Mouse (Mus musculus) 3134 (cell line): ENCODE measurements around the gene Mrgprd.

ENCODE experiments used
- DNase-seq: peaks from one replicate; pipeline ENCODE4 v3.0.0-alpha.2; 2011; ENCODE audit warnings: low spot score; ENCODE audit not compliant: insufficient read length; ENCODE audit errors: extremely low read depth

Mrgprd gene

GRCm38 (mm10) chr7:145302488-145303285 is 11.9 kb upstream of the Mrgprd start:
- peak; percentile 90 for DNase-seq

DNA sequence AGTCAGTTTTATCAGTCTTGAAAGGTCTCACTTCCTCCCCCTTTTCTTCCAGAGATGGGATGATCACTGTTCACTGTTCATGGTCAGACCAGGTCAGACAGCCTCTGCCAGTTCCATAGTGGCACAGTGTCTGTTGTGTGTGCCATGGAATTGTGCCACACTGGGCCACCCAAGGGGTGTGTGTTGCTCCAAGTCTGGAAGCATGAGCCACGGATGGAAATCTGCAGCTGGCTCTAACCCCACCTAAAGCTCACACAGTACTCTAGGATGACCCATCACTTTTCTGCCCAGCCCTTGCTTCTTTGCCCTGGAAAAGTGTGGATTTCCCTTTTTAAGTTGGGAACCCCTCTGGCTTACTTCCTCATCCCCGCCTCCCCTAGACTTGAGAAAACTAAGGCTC is 10.5 kb upstream of the Mrgprd start:
- no peak for DNase-seq

- DNase-seq, result no peak
Measured at GRCm38 (mm10) chr7:145307636-145308035, 7.0 kb upstream of the Mrgprd start.

DNA sequence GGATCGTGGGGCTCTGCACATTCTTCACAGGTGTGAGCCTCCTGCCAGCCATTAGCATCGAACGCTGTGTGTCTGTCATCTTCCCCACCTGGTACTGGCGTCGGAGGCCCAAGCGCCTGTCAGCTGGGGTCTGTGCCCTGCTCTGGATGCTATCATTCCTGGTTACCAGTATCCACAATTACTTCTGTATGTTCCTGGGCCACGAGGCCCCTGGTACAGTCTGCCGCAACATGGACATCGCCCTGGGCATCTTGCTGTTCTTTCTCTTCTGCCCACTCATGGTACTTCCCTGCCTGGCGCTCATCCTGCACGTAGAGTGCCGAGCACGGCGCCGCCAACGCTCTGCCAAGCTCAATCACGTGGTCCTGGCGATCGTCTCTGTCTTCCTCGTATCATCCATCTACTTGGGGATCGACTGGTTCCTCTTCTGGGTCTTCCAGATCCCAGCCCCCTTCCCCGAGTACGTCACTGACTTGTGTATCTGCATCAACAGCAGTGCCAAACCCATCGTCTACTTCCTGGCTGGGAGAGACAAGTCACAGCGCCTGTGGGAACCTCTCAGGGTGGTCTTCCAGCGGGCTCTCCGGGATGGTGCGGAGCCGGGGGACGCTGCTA is 6.5 kb upstream of the Mrgprd start:
- DNase-seq, result peak; percentile 35

- peak; percentile 83 for DNase-seq
Measured at GRCm38 (mm10) chr7:145308866-145309265, 5.8 kb upstream of the Mrgprd start.

DNA sequence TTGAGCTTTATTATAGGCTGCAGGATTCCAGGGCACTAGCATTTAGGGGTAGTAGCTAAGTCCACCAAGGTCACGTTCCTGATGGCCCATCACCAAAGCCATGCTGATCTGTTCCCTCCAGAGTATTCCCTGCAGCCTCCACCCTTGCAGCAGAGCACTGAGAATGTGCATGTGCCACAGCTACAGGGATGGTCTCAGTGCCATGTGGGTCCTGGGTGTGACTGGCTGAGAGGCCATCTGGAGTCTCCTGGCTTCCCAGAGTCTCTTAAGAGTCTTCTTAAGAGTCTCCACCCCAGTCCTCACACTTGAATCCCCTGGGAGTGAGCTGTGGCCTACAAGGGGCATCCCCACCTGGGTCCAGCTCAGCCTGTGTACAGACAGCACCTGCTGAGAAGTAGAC is 4.8 kb upstream of the Mrgprd start:
- DNase-seq, result no peak

DNA sequence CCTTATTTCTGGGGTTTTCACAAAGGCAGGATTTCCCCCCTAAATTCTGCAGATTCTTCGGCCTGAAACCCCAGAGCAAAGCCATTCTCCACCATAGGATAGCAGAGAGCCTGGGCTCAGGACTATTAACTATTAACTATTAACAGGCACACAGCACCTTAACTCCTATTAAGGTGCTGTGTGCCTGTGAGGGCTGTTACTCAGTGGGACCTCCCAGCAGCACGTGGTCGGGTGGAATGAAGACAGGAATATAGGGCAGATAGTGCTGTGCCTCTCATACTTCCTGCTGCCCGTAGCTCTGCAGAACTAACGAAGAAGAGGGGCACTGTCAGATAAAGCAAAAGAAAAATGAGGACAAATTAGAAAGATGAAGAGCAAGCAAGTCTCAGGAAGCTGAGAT is 4.1 kb upstream of the Mrgprd start:
- no peak for DNase-seq

GRCm38 (mm10) chr7:145312137-145312536 is 2.5 kb upstream of the Mrgprd start:
- DNase-seq, result peak; percentile 42

DNA sequence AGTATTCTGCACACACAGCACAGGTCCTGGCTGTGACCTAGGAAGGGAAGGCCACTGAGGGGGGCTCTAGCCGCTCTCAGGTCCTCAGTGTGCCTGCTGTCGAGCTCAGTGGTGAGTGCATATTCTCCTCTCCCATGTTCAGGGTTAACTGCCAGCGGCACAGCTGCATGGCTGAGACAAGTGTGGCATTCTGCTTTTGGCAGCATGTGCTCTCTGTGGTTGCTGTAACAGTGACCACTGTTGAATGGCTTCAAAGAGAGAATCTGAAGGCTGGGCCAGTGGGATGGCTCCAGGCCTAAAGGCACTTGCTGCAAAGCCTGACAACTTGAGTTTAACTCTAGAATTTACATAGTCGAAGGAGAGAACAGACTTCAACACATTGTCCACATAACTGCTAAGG is 2.9 kb downstream of the Mrgprd start:
- DNase-seq, result peak; percentile 63

- no peak for DNase-seq
Measured at GRCm38 (mm10) chr7:145319481-145319880, 4.8 kb downstream of the Mrgprd start.

DNA sequence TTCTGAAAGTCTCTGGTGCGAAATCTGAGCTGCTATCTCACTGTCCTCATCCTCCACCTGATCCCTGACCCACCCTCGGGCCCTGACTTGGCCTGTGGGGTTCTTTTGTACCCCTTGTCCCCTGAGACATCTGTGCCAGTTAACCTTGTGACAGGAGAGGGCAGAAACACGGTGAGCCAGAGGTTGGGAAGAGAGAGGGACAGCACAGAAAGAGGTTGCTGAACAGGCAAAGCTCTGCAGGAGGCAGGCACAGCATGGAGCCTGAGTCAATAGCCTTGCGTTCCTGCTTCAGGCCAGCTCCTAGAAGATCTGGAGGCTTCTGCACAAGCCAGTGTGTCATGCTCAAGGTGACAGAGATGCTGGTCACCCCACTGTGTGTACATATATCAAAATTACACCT is 9.0 kb downstream of the Mrgprd start:
- DNase-seq, result no peak

- no peak for DNase-seq
Measured at GRCm38 (mm10) chr7:145325697-145326096, 11.1 kb downstream of the Mrgprd start.

DNA sequence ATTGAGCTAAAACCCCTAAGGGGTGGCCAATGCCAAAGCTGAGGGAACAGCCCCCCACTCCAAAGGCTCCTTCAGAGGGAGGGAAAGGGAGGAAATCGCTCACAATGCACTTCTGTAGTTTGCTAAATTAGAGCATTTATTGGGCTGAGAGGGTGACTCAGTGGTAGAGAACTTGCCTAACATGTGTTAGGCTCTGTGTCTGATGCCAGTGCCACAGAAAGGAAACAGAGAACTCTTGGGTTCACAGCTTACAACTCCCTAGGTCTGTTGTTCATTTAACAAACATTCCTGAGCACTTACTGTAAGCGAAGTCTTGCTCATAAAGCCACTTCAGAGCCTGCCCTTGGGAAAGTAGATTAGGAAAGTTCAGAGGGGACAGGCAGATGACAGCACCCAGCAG is 15.3 kb downstream of the Mrgprd start:
- peak; percentile 68 for DNase-seq

DNA sequence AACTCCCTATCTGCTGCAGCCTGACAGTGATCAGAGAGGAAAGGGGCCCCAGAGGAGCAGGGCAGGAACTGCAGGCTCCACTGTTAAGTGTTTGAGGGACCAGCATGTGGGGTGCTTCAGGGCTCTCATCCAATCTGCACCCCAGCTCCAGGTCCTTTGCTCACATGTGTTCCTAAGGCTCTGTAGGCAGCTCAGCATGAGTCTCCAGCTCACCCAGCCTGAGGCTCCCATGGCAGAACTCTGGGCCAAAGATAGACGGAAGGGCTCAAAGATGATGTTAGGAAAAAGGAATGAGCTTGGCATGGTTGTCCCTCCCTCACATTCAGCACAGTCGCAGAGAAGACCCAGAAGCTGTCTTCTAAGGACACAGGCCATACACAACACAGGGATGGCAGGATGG is 16.0 kb downstream of the Mrgprd start:
- DNase-seq, result peak; percentile 47

GRCm38 (mm10) chr7:145332376-145333041 is 17.9 kb downstream of the Mrgprd start:
- no peak for DNase-seq

DNA sequence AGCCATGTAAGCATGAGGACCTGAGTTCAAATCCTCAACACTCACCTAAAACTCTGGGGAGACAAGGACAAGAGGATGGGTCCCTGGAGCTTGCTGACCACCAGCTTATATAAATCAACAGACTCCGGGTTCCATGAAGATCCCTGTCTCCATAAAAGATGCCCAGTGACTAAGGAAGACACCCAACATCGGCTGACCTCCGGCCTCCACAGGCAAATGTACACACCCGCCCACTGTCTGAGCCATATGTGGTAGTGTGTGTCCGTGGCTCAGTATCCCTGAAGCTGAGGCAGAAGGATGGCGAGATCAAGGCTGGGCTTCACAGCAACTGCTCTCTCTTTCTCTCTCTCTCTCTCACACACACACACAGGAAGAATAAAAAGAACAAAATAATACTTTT is 19.3 kb downstream of the Mrgprd start:
- DNase-seq, result no peak

DNA sequence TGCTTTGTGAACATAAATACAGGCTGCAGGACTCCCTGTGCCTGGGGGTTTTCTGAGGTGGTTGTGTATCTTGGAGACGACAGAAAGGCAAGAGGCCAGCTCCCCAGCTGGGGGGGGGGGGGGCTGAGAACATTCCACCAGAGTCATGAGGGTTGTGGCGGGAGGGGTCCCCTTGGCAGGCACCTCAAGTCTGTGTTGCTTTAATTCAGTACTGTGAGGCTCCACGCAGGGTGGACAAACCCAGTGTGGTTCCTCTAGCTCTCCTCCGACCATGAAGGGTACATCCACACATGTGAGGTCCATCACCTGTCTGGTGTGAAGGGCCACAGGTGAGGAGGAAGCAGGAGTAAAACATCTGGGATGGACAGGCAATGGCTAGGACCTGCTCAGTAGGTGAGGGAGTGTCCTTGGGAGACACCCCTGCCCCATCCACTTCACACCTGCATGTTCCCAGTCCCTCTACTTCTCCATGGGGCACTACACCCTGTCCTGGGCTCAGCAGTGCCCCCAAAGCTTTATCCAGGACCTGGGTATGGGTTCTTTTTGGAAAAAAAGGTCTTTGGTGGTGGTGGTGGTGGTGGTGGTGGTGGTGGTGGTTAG is 19.9 kb downstream of the Mrgprd start:
- DNase-seq, result no peak

DNA sequence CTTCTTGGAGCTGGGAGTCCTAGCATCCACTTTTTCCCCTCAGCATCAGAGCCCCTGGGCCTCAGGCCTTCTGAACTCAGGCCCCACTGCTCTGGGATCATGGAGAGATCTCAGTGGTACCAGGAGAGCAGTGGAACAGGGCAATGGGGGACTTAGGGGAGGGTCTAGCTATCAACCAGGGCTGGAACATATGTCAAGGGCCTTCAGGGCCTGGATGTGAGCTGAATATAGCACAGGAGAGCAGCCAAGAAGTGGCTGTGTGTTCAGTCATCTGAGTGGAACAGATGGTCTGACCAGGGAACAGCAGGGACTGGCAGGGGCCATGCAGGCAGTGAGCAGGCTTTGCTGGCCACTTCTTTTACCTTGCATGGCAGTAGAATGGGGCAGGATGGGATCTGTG is 20.6 kb downstream of the Mrgprd start:
- no peak for DNase-seq

- DNase-seq, result no peak
Measured at GRCm38 (mm10) chr7:145335616-145336332, 21.1 kb downstream of the Mrgprd start.

DNA sequence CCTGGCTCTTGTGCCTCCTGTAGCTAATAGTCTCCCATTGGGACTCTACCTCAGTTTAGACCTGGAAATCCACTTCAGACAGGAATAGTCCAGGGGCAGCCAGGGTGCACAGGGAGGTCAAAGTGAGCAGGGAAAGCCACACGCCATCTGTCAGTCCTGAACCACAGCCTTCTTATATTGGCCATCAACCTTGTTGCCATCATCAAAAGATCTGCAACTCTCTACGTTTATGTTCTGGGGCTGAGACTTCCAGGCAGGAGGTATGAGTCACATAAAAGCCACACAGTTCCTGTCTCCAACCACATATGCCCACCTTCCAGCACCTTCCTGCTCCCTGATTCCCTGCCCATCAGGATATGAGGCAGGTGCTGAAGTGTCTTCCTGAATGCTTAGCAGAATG is 23.3 kb downstream of the Mrgprd start:
- DNase-seq, result no peak
